Mouse (Mus musculus): ENCODE measurements at regions not wholly inside any gene's neighbourhood (a gene's known extent, or its start where the extent isn't known, plus 50 kb on each side); places are given as distances from the start of the nearest gene placed in this dataset.

- intact Hi-C loops (cut with DNase I) = loop anchor here (1.0 to 10.0 kb wide), 7 partner anchors 33 to 240 kb away; partner anchors contain the start of gene Npas2
- peak; percentile 67 to 97 for DNase-seq (ENCODE audit: low spot score in 2 of 2)
Observed at GRCm38 (mm10) chr1:39097499-39097898, 96.0 kb upstream of the Npas2 start.

- peak in 1 of 2 experiments; percentile 57 for DNase-seq (ENCODE audit: low spot score in 2 of 2)
- intact Hi-C loops (cut with DNase I) = loop anchor here (5.0 to 10.0 kb wide), 3 partner anchors 71 to 239 kb away; no protein-coding TSS in a partner anchor
Observed at GRCm38 (mm10) chr1:39098154-39098553, 95.4 kb upstream of the Npas2 start.

GRCm38 (mm10) chr1:39099246-39099645 is 94.3 kb upstream of the Npas2 start:
- peak in 1 of 2 experiments; percentile 87 for DNase-seq (ENCODE audit: low spot score in 2 of 2)
- intact Hi-C loops (cut with DNase I) = loop anchor here (5.0 to 10.0 kb wide), 3 partner anchors 72 to 238 kb away; no protein-coding TSS in a partner anchor

- no peak for DNase-seq (ENCODE audit: low spot score in 2 of 2)
- intact Hi-C loops (cut with DNase I) = no loop called here
Observed at GRCm38 (mm10) chr1:39100492-39100891, 93.0 kb upstream of the Npas2 start.

- DNase-seq (ENCODE audit: low spot score in 2 of 2) = no peak
- intact Hi-C loops (cut with DNase I) = no loop called here
Observed at GRCm38 (mm10) chr1:39102126-39102905, 91.2 kb upstream of the Npas2 start.

GRCm38 (mm10) chr1:39102989-39103910 is 90.3 kb upstream of the Npas2 start:
- intact Hi-C loops (cut with DNase I) = loop anchor here (1.0 kb wide), 2 partner anchors 40 to 74 kb away; no protein-coding TSS in a partner anchor
- DNase-seq (ENCODE audit: low spot score in 2 of 2) = peak; percentile 34 to 76

- intact Hi-C loops (cut with DNase I) = no loop called here
- DNase-seq (ENCODE audit: low spot score in 2 of 2) = peak in 1 of 2 experiments; percentile 75
Observed at GRCm38 (mm10) chr1:39105546-39106371, 87.8 kb upstream of the Npas2 start.

GRCm38 (mm10) chr1:39106372-39106643 is 87.2 kb upstream of the Npas2 start:
- intact Hi-C loops (cut with DNase I) = no loop called here
- DNase-seq (ENCODE audit: low spot score in 2 of 2) = no peak

- intact Hi-C loops (cut with DNase I) = no loop called here
- DNase-seq (ENCODE audit: low spot score in 2 of 2) = no peak
Observed at GRCm38 (mm10) chr1:39106650-39107049, 86.9 kb upstream of the Npas2 start.

GRCm38 (mm10) chr1:39116319-39116718 is 77.2 kb upstream of the Npas2 start:
- intact Hi-C loops (cut with DNase I) = no loop called here
- no peak for DNase-seq (ENCODE audit: low spot score in 2 of 2)

GRCm38 (mm10) chr1:39122316-39123015 is 71.1 kb upstream of the Npas2 start:
- DNase-seq (ENCODE audit: low spot score in 2 of 2) = no peak
- intact Hi-C loops (cut with DNase I) = no loop called here

- no peak for DNase-seq (ENCODE audit: low spot score in 2 of 2)
- intact Hi-C loops (cut with DNase I) = no loop called here
Observed at GRCm38 (mm10) chr1:39123081-39123812, 70.3 kb upstream of the Npas2 start.

GRCm38 (mm10) chr1:39123813-39124146 is 69.8 kb upstream of the Npas2 start:
- intact Hi-C loops (cut with DNase I) = no loop called here
- DNase-seq (ENCODE audit: low spot score in 2 of 2) = no peak

- no peak for DNase-seq (ENCODE audit: low spot score in 2 of 2)
- intact Hi-C loops (cut with DNase I) = no loop called here
Observed at GRCm38 (mm10) chr1:39134521-39134920, 59.0 kb upstream of the Npas2 start.

GRCm38 (mm10) chr1:39143054-39143453 is 50.5 kb upstream of the Npas2 start:
- peak in 1 of 2 experiments; percentile 51 for DNase-seq (ENCODE audit: low spot score in 2 of 2)
- intact Hi-C loops (cut with DNase I) = no loop called here

GRCm38 (mm10) chr1:39143626-39144025 is 49.9 kb upstream of the Npas2 start:
- intact Hi-C loops (cut with DNase I) = no loop called here
- DNase-seq (ENCODE audit: low spot score in 2 of 2) = no peak
